Mouse (Mus musculus) megakaryocyte, embryonic 14.5 days (primary cell): ENCODE data around the gene Stoml1. TPM values are rescaled to one million over a fixed set of nuclear protein-coding genes. Genes with fewer than 3 reads are reported as not detected.

Source experiments
- H3K27me3 ChIP-seq: replicated peaks from 2 replicates; pipeline ENCODE3; 2012; ENCODE audit warnings: inconsistent platforms
- H3K36me3 ChIP-seq: replicated peaks from 2 replicates; pipeline ENCODE3; 2012; ENCODE audit warnings: low read length, inconsistent platforms, mixed read lengths
- H3K4me1 ChIP-seq: 2 replicates; pipeline ENCODE4 v1.6.1; 2012; ENCODE audit warnings: inconsistent platforms
- H3K4me3 ChIP-seq: replicated peaks from 2 replicates; pipeline ENCODE3; 2012; ENCODE audit warnings: moderate library complexity, mild to moderate bottlenecking, inconsistent platforms
- H3K9me3 ChIP-seq: 2 replicates; pipeline ENCODE4 v1.6.1; 2012; ENCODE audit warnings: inconsistent platforms
- FLI1 ChIP-seq: IDR thresholded peaks from 2 replicates; pipeline ENCODE4 v1.6.1; 2012; ENCODE audit warnings: low read length, inconsistent platforms, mixed read lengths
- GATA1 ChIP-seq: IDR thresholded peaks from 3 replicates; pipeline ENCODE4 v1.6.1; 2012; ENCODE audit warnings: mixed read lengths, low read length, inconsistent platforms, borderline replicate concordance
- polyA plus RNA-seq: library from polyadenylated mRNA; stranded (reverse); fragments of >175 nt; gene quantifications from 2 replicates; pipeline ENCODE4 v1.2.3, GENCODE M21; 2012; ENCODE audit warnings: low replicate concordance; ENCODE audit not compliant: insufficient read depth

The Stoml1 gene
- 4.3 TPM in 1 of 2 replicates, not detected in the other for polyA plus RNA-seq

DNA sequence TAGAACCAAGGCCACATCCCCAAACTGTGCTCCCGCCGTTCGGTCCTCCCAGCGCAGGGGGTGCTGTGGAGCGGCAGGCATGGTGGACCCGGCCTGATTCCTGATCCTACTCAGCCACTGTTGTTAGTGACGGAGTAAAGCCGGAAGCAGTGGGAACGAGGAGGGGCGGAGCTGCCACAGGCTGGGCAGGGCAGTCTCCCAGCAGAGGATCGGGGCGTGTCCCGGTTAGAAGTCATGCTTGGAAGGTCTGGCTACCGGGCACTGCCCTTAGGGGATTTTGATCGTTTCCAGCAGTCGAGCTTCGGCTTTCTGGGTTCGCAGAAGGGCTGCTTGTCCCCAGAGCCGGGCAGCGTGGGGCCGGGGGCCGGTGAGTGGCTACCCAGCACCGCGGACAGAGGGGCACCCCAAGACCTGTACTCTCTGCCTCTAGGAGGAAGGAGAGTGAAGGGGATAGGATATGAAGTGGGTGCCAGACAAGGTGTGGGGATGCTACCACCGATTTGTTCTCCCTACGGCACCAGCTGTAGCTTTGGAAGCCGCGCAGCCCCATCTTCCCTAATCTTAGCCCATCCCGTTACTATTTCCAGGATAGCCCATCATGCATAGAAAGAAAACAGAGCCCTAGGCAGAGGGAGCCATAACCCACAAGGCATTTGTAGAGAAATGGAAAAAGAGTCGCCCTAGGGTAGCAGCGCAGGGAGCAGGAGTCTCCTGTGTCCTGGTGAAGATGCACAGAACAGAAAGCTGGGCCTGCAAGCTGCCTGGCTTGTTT is at the start of gene Stoml1:
Stoml1 (plus strand) TSS at position 132 of the 772 bp plus-strand sequence.
- Histone ChIP-seq H3K4me1 (peaks cover 70% of the 10 kb centered on the region), H3K9me3 (no peaks in the 10 kb centered on the region), H3K36me3 (peaks cover 23% of the 10 kb centered on the region), H3K27me3 (no peaks in the 10 kb centered on the region), H3K4me3 (peak within 1 kb of the TSS; percentile 92)
- TF ChIP-seq FLI1 (no peak), GATA1 (no peak)

GRCm38 (mm10) chr9:58203516-58204447 is 49.2 kb upstream of the Stoml1 start, which contains the start of the genes Islr and Islr2:
TSS of gene Islr (minus strand) at chr9:58204306.
TSS of gene Islr2 (minus strand) at chr9:58204319.
- H3K4me3 ChIP-seq = peak within 1 kb of the TSS; percentile 90
- H3K4me1 ChIP-seq = peaks cover 40% of the 10 kb centered on the region
- peaks cover 88% of the 10 kb centered on the region for H3K27me3 ChIP-seq
- H3K36me3 ChIP-seq = no peaks in the 10 kb centered on the region
- no peak for TF ChIP-seq FLI1
- TF ChIP-seq GATA1 = no peak
- H3K9me3 ChIP-seq = no peaks in the 10 kb centered on the region

DNA sequence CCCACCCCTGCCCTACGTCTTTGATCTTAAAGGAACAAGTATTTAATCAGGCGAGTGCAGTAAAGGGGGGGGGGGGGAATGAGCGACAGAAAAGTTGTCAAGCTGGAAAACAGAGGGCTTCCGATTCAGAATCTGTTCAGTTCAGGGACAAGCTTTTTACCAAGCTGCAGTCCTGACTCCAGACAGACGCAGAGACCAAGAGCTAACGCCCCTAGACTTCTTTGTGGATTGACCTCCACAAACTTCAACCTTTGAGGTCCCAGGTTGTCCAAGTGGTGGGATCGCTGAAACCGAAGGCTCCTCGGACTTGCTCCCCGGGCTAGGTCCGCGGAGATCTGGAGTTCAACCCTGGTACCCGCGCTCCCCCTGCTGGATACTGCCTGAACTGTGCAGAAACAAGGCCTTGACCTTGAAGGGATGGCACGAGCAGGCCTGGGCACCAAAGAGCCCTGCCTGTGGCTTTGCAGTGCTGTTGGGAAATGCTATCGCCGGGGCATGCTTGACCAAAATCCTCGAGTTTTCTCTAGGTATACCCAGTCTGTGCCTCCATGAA is 48.4 kb upstream of the Stoml1 start:
- Histone ChIP-seq H3K9me3 (no peaks in the 10 kb centered on the region), H3K4me1 (peaks cover 35% of the 10 kb centered on the region), H3K27me3 (peaks cover 82% of the 10 kb centered on the region), H3K4me3 (peak overlapping the region; percentile 90), H3K36me3 (no peaks in the 10 kb centered on the region)
- TF ChIP-seq GATA1 = no peak
- TF ChIP-seq FLI1 = no peak

DNA sequence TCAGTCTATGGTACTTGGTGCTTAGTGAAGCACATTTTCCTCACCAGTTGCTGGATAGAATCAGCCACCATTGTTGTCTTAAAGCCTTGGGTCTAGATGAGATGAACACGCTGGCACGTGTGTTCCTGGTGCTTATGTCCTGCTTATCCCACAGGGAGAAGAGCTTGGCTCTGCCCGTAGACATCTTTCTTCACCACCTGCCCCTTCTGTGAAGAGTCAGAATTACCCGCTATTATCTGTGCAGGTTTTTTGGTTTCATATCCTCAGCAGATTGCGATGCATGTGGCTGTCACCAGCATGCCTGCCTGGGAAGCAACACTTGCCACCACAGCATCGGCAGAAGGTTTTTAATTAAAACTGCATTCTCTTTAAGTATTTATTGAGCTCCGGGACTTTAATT is 47.0 kb upstream of the Stoml1 start:
- Histone ChIP-seq H3K36me3 (no peaks in the 10 kb centered on the region), H3K4me3 (no peak overlapping the region), H3K27me3 (peaks cover 72% of the 10 kb centered on the region), H3K4me1 (peaks cover 43% of the 10 kb centered on the region), H3K9me3 (no peaks in the 10 kb centered on the region)
- no peak for TF ChIP-seq FLI1
- TF ChIP-seq GATA1 = no peak

GRCm38 (mm10) chr9:58209462-58210303 is 43.3 kb upstream of the Stoml1 start:
- Histone ChIP-seq H3K9me3 (no peaks in the 10 kb centered on the region), H3K4me3 (no peak overlapping the region), H3K36me3 (no peaks in the 10 kb centered on the region), H3K27me3 (peaks cover 58% of the 10 kb centered on the region), H3K4me1 (peaks cover 52% of the 10 kb centered on the region)
- TF ChIP-seq GATA1 (no peak), FLI1 (no peak)

DNA sequence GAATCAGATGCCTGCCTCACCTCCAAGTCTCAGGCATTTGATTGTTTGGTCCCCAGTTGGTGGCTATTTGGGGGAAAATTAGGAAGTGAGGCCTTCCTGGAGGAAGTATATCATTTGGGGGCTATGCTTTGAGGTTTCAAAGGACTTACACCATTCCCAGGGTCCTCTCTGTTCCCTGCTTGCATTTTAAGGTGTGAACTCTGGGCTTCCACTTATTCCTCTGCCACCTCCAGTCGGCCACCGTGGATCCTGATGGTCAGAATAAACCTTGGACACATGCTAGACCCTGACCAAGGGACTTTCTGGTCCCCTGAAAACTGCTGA is 42.7 kb upstream of the Stoml1 start:
- TF ChIP-seq GATA1 (no peak), FLI1 (no peak)
- H3K36me3 ChIP-seq = no peaks in the 10 kb centered on the region
- H3K9me3 ChIP-seq = no peaks in the 10 kb centered on the region
- H3K4me1 ChIP-seq = peaks cover 54% of the 10 kb centered on the region
- no peak overlapping the region for H3K4me3 ChIP-seq
- H3K27me3 ChIP-seq = peaks cover 52% of the 10 kb centered on the region

DNA sequence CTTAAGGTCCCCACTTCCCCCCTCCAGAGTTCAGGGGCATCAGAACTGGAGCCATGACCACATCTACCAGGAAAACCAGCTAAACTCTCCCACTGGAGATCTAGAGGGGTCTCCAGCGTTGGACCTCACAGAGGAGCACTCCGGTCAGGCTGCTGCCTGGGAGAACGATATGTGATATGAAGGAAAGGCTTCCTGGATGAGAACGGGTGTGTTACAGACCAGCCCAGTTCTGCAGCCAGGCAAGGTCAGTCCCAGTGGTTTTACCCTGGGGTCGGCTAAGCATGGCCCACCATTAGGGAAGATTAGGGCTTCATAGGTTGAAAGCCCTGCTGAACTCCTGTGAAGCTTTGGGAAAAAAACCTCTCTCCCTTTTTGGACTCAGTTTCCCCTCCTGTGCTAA is 39.6 kb upstream of the Stoml1 start:
- no peaks in the 10 kb centered on the region for H3K9me3 ChIP-seq
- peaks cover 36% of the 10 kb centered on the region for H3K27me3 ChIP-seq
- TF ChIP-seq FLI1 (no peak), GATA1 (no peak)
- H3K4me3 ChIP-seq = no peak overlapping the region
- H3K36me3 ChIP-seq = peaks cover 11% of the 10 kb centered on the region
- peaks cover 55% of the 10 kb centered on the region for H3K4me1 ChIP-seq

DNA sequence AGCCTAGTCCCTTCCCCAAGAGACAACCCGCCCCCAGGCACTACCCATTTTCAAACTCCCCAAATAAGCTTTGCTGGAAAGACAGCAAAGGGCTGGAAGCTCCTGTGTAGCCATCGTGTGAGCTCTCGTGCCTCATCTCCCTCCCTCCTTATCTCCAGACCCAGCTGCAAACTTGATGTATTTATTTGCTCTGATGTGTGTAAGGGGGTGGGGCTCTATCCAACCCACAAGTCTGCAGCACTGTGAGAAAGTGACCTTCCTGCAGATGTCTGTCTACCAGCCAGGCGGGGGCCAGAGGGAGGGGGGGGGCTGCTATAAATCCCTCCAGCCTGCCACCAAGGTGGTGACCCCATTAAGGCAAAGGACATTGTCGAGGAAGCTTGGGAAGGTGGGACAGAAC is 39.1 kb upstream of the Stoml1 start:
- peaks cover 36% of the 10 kb centered on the region for H3K27me3 ChIP-seq
- peaks cover 16% of the 10 kb centered on the region for H3K36me3 ChIP-seq
- no peak overlapping the region for H3K4me3 ChIP-seq
- H3K4me1 ChIP-seq = peaks cover 55% of the 10 kb centered on the region
- TF ChIP-seq GATA1 (no peak), FLI1 (no peak)
- no peaks in the 10 kb centered on the region for H3K9me3 ChIP-seq
